Mouse (Mus musculus): ENCODE results near the gene Herc4.
"Not testable (repeated sequence)": the region's sequence is repeated elsewhere in the genome, so short reads cannot be mapped to it uniquely, and the experiment has no call there.

Herc4 gene

DNA sequence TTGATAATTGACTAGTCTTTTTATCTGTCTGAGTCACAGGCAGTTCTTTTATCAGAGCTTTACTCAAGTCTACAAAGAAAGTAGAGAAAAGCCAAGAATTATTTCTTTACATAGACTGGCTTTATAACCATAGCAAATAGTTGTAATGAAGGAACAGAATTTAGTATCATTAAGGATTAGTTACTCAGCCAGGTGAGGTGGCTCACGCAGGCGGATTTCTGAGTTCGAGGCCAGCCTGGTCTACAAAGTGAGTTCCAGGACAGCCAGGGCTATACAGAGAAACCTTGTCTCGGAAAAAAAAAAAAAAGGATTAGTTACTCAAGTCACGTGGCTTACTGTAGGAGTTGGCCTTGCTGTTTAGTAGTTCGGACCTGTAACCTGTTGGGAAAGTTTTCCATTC, 4.8 kb downstream of the Herc4 start:
- no peak for DNase-seq (ENCODE audit: low spot score in 2 of 2)

DNA sequence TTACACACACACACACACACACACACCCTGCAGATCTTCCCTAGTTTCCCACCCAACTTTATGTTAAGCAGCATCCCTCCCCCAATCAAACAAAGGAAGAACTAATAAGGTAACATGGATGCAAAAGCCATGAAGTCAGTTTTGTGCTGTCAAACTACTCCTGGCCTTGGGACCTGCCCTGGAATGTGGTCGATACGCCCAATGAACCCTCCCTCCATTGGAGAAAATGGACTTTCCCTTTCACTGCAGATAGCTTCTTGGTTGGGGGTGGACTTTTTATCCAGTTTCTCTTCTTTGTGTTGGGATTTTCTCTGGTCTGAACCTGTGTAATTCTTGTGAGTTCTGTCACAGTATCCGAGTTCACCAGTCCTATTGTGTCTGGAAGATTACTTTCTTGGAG, 15.1 kb downstream of the Herc4 start:
- DNase-seq (ENCODE audit: low spot score in 2 of 2), result no peak

DNA sequence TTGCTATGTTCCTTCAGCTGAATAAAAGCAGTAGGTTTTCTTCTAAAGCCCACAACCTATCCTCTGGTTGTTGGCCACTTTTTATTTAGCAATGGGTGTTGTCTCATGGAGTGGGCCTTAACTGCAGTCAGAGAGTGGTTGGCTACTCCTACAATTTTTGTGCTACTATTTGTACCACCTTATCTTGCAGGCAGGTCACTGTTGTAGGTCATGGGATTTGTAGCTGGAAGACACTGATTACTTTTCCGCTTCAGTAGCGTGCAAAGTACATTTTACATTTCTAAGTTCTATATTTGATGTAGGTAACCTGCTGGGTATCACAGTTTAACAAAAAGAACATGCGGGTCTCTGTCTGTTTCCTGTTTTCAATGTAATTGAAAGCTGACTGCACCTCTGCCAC, 15.7 kb downstream of the Herc4 start:
- no peak for DNase-seq (ENCODE audit: low spot score in 2 of 2)

DNA sequence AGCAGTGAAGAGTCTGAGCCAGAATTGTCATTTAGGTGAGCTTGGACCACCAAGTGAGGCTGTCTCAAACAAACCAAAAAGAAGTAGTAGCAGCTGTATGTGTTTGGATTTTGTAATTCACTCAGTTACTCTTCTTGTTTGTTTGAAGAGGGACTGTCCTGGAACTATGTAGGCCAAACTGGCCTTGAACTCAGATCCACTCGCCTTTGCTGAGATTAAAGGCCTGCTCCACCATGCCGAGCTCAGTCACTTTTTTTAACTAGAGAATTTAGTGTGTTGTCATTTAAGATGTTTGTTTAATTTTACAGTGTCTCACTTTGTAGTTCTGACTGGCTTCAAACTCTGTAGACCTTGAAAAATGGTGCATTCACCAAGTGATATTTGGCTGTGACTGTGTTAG, 24.3 kb downstream of the Herc4 start:
- DNase-seq (ENCODE audit: low spot score in 2 of 2), result no peak

DNA sequence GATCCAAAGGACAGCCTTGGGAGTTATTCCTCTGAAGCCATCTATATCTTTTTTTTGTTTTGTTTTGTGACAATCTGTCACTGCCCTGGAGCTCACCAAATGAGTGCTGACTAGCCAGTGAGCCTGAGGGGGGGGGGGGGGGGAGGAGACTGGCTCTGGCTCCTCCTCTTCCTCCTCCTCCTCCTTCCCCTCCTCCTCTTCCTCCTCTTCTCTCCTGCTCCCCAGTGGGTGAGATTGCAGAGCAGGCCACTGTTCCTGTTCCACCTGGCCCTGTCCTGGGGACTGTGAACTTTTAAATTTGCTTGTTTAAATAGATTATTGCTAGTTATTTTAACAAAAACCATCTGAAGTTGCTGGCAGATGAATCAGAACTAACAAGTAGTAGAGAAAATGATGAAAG, 28.8 kb downstream of the Herc4 start:
- DNase-seq (ENCODE audit: low spot score in 2 of 2), result no peak

DNA sequence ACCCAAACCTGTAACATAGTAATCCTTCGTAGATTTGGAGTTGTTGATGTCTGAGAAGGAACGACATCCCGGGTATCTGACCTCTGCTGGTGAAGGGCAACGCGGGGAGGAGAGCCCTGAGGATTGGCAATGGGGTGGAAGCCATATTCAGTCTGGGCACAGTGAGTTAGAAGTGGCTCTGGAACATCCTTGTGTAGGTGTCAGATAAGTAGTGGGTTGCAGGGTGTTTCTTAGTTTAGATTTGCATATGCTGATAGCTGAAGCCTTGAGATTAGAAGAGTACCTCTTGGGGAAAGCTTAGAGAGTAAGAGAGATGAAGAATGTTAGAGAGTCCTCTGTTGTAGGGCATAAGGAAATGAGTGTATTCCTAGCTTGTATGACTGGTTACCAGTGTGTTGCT, 29.3 kb downstream of the Herc4 start:
- no peak for DNase-seq (ENCODE audit: low spot score in 2 of 2)

DNA sequence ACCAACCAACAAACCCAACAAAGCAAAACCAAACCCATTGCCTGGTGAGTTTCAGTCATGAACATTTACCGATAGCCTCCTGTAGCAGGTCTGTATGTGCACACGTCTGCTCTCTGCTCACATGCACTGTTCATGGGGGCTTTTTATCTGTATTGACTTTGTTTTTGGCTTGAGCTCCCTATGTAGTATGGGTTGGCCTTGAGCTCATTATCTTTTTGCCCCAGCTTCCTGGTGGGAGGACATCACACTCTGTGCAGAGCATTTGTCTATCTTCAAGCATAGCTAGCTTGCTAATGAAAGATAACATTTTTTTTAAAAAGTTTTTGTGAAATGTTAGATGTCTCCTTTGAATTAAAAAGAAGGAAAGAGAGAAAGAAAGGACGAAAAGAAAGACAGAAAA, 33.4 kb downstream of the Herc4 start:
- no peak for DNase-seq (ENCODE audit: low spot score in 2 of 2)

DNA sequence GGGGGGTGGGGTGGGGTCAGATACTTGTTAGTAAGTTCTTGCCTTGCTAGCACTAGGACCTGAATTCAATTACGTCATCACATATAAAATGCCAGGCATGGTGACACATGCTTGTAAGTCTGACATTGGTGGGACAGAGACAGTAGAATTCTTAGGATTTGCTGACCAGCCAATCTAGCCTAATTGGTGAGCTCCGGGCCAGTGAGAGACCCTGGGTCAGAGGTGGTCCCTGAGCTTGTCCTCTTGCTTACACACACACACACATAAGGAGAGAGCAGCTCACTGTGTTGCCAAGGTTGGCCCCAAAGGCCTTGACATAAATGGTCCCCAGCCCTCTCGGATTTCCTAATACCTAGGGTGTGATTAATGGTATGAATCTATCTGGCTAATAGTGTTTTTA, 36.2 kb downstream of the Herc4 start:
- no peak for DNase-seq (ENCODE audit: low spot score in 2 of 2)

DNA sequence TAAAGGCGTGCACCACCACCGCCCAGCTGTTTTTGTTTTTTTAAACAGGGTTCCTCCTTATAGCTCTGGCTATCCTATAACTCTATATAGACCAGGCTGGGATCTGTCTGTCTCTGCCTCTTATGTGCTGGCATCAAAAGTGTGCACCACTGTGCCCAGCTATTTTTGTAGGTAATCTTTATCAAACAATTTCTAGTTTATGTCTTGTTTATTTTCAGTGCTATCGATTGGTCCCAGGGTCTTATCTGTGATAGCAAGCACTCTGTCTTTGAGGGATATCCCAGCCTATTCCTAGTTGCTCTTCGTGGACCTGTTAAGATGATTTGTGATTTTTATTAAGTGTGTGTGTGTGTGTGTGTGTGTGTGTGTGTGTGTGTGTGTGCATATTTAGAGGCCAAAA, 38.8 kb downstream of the Herc4 start:
- DNase-seq (ENCODE audit: low spot score in 2 of 2), result no peak

DNA sequence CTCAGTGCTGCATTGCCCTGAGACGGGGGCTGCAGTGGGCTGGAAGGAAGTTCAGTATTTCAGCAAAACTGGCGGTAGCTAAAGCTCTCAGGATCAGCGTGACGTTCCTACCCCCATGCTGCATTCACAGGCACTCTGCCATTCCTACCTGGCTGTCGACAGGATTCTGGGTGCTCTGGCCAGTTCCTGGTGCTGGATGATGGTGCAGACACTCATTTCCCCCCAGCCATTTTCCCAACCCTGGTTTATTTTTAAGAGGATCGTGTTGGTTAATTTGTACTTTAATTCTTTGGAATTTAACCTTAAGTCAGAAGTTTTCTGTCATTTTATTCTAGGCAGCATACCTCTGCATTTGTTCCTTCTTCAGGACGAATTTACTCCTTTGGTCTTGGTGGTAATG, 39.2 kb downstream of the Herc4 start:
- no peak for DNase-seq (ENCODE audit: low spot score in 2 of 2)

DNA sequence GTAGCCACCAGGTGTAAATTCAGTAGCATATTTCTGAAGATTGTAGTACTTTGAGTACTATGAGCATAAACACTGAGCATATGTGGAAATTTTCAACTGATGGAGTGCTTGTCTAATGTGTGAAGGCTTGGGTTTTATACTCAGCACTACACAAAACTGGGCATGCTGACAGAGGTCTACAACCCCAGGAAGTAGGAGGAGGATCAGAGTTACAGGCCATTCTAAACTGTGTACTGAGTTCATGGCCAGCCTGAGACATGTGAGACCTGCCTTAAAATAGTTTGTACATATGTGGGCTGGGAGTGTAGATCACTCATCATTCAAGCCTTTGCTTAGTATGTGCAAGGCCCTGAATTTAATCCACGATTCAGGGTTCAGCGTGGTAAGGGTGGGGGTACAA, 58.7 kb downstream of the Herc4 start:
- DNase-seq (ENCODE audit: low spot score in 2 of 2), result no peak

DNA sequence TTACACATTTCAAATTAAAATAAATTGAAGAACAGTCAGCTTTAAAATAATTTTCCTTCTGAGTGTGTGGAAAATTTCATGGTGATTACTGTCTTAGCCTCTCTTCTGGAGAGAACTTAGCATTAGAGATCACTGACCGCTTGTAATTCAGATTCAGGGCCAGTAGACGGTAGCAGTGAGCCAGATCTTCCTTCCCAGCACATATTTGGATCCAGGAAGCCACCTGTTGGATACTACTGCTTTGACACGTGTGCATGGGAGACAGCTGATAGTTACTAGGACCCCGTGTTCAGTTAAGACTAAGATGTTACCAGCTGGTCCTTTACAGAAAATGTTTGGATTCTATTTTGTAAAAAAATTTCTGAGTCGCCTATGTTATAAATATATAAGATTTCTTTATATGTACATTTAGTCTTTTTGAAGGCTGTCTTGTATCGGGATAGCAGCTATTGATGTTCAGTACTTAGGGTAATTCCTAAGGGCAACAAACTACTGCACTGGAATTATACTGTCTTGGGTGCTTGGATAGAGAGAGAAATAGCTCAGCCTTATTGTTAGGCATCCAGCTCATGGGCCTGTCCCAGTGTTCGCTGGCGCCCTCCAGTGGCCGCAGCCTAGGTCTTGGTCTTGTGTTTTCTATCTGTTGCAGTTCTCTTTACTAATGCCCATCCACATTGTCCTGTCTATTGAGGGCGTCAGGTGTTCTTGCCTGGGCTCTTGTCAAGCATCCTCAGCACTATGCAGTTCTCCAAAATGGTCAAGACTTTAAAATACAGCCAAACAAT, 65.2 kb downstream of the Herc4 start:
- DNase-seq (ENCODE audit: low spot score in 2 of 2), result peak; percentile 67 to 77

DNA sequence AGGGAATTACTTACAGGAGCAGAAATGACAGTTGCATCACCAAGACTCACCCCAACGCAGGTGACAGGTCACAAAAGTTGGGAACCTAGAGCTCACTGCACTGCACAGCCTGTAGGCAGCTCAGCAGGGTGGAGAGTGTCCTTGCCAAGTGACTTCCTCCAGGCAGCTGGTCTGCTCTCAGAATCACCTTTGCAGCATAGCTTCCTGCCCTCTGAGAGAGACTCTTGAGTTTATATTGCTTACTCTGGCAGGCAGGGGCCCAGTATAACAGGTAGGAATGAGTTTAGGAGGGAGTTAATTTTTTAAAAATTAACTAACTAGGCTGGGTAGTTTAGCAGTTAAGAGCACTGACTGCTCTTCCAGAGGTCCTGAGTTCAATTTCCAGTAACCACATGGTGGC, 70.1 kb downstream of the Herc4 start:
- DNase-seq (ENCODE audit: low spot score in 2 of 2), result no peak

DNA sequence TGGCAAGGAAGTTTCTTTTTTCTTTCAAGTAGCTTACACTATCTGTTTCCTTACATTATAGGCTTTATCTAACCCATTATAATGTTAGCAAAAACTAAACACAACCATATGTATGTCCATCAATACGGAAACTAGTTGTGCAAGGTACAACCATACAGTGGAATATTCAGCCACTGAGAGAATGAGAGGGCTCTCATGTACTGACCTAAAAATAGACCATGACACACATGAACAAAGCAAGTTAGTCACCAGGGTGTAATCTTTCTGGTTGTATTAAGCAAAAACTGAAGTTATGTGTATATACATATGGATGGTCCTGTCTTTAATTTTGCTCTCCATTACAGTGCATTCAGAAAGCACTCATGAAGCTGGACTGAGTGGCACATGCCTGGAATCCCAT, 83.5 kb downstream of the Herc4 start:
- DNase-seq (ENCODE audit: low spot score in 2 of 2), result no peak

DNA sequence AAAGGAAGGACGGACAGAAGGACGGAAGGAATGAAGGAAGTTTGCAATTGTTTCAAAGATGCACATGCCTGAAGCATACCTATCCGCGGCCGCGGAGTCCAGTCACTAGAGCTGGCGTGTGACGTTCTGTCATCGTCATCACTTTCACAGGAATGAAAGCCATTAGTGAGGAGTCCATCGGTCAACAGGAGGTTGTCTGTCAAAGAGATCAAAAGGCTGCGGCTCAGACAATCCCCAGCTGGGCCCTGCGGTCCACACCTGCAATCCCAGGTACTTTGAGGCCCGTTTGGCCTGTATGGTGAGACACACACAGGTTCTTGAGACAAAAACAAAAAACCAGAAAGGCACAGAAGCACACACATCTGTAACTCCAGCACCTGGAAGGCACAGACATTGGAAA, 93.3 kb downstream of the Herc4 start:
- no peak for DNase-seq (ENCODE audit: low spot score in 2 of 2)

DNA sequence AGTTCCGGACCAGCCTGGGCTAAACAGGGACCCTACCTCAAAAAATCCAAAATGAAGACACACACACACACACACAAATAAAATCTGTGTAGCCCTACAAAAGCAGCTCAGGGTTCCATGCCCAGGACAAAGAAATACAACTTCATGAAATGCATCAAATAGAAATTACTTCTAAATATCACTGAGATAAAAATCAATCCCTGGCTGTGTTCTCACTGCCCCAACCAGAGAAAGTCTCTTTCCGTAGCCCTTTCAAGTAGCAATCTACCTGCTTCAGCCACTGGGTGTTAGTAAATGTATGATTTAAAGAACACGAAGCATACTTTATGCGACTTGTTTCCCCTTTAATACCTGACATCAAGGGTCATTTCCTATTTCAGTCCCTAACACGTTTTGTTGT, 93.7 kb downstream of the Herc4 start:
- no peak for DNase-seq (ENCODE audit: low spot score in 2 of 2)

DNA sequence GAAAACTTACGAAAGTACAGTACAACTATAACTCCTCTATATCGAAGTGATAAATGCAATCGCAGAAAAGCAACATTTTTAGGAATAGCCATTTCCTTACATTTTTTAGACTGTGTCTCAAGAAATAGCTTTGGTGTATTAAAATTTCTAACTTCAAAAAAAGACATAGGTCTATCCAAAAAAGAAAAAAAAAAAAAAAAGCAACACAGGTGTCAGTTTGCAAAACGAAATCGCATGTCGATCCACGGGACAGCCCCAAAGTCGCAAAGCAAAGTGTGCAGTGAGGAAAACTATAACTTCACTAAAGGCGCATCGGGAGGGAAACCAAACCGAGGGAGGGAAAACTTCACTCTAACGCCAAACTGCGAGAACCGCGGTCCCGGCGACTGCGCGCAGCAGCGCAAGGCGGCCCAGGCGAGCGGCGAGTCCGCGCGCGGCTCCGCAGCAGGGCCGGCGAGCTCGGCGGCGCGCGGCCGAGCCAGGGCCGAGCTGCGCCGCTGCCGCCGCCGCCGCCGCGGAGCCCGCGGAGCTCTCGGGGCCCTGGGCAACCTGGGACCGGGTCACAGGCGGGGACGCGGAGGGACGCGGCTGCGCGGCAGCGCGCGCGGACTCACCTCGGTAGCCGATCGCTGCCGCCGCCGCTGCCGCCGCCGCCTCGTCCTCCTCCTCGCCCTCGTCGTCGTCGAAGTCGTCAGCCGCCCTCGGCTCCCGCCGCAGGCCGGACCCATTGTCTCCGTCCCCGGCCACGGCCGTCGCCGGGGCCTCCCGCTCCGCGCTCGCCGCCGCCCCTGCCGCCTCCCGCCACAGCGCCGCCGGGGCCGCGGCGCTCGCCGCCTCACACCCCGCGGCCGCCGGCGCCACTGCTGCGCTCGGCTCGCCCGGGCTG, 94.6 kb downstream of the Herc4 start:
- DNase-seq (ENCODE audit: low spot score in 2 of 2), result peak; percentile 20 to 36

DNA sequence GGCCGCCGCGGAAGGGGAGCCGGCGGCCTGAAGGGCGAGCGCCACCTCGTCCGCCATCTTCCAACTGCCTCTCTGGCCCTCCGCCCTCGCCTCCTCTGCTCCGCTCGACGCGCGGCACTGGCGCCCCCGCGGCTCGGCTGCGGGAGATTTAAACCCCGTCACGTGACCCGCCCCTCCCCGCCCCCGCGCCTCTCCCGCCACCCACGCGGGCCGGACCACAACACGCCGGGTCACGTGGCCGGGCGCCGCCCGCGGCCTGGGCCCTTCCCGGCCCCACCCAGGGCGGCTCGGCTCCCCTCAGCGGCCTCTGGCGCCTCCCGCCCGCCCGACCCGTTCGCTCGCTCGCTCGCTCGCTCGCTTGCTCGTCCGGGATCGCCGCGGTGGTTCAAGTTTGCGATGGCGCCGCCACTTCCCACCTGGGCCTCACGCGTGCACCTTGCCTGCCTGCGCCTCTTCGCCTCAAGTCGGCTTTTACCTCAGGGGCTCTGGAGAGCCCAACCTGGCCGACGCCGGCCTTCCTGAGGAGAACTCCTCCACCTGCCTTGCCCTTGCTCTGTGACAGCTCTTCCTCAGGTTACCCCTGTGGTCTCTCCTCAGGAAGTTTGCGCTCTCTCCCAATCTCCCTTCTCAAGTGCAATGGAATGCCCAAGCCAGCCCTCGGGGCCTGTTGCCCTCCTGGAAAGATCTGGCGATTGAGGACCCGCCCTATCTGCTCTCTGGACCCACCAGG, 95.5 kb downstream of the Herc4 start:
- DNase-seq (ENCODE audit: low spot score in 2 of 2), result peak; percentile 72 to 84

DNA sequence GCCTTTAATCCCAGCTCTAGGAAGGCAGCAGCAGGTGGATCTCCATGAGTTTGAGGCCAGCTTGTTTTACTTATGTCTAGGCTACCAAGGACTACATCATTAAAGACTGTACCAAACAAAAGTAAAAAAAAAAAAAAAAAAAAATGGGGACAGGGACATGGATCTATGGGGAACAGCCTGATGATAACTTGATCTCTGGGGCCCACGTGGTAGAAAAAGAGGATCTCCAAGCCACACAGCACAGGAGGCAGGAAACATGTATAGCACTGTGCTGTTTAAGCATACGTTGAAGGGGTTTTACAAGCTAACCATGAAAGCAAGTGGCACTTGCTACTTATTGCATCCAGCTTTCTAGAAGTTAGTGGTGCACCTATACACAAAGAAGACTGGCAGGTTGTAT, 97.7 kb downstream of the Herc4 start:
- DNase-seq (ENCODE audit: low spot score in 2 of 2), result no peak

DNA sequence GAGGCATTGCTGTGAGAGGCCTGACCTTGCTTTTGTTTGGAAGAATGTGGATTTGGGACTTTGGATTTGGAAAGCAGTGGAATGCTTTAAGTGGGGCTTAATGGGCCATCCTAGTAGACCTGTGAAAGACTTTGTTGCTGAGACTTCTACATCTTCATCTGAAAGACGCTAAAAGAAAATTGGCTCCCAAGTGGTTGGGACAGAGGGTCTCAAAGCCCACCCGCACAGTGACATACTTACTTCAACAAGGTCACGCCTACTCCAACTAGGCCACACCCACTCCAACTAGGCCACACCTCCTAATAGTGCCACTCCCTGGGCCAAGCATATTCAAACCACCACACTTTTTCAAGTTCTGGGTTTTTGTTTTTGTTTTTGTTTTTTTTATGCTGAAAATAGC, 101.1 kb downstream of the Herc4 start:
- no peak for DNase-seq (ENCODE audit: low spot score in 2 of 2)

DNA sequence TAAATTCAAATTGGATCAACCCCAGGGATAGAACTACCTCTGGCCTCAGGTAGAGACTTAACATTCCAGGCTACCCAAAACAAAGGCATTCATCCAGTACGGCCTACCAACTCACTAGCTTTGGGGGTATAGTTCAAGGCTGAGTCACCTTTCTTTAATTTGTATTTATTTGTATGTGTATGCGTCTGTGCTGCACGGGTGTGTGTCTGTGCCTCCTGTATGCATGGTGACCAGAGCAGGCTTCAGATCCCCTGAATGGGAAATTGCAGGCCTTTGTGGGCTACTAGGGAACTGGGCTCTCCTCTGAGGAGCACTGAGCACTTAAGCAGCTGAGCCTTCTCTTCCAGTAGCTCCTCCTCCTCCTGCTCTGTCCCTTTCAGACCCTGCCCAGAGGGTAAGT, 104.7 kb downstream of the Herc4 start:
- no peak for DNase-seq (ENCODE audit: low spot score in 2 of 2)

DNA sequence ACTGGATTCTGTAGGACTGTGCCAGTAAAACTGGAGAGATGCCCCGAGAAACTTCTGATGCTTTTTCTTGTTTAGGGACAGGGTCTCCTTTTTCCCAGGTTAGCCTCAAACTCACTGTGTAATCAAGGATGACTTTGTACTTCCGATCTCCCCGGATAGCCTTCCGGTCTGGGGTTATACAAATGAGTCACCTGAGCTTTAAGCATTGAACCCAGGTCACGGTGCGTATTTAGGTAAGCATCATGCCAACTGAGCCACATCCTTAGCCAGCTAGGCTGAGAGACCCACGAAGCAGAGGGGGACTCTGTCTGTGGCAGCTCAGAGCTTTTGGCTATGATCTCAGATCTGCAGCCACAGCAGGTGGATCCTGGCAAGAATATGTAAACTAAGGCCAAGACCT, 107.1 kb downstream of the Herc4 start:
- DNase-seq (ENCODE audit: low spot score in 2 of 2), result no peak

DNA sequence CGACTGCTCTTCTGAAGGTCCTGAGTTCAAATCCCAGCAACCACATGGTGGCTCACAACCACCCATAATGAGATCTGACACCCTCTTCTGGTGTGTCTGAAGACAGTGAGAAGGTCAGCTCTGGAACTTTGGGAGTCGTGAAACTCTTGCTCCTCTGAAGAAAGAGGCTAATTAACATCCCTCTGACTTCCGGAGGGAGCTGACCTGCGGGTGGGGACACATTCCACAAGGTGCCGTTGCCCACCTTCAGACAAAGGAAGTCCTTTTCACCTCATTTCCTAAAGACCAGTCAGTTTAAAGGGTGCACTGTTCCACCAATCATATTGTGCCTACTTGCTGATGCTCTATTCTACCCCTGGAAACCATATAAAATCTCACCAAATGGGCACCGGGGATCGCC, 107.5 kb downstream of the Herc4 start:
- DNase-seq (ENCODE audit: low spot score in 2 of 2), result not testable (repeated sequence)
